Mouse (Mus musculus) thymus, adult 2 months (tissue): ENCODE results near the gene Nup62. TPM values are rescaled to one million over a fixed set of nuclear protein-coding genes. Genes with fewer than 3 reads are reported as not detected.

Experiments
- DNase-seq: peaks from one replicate; pipeline ENCODE4 v3.0.0; 2021
- H3K27ac ChIP-seq: fragments of 200-500 bp; 2 replicates; pipeline ENCODE4 v1.5.1; 2012; ENCODE audit warnings: low read length, control low read depth; ENCODE audit not compliant: control insufficient read depth, insufficient read depth
- H3K27me3 ChIP-seq: fragments of 200-500 bp; 2 replicates; pipeline ENCODE4 v1.6.1; 2012; ENCODE audit warnings: mild to moderate bottlenecking, low read length, moderate library complexity, mixed read lengths; ENCODE audit not compliant: control insufficient read depth, insufficient read depth
- H3K36me3 ChIP-seq: fragments of 200-500 bp; 2 replicates; pipeline ENCODE4 v1.6.1; 2012; ENCODE audit warnings: mild to moderate bottlenecking, low read length, moderate library complexity; ENCODE audit not compliant: control insufficient read depth, insufficient read depth
- H3K4me1 ChIP-seq: fragments of 200-500 bp; replicated peaks from 2 replicates; pipeline ENCODE4 v1.6.1; 2012; ENCODE audit warnings: low read length; ENCODE audit not compliant: control insufficient read depth, insufficient read depth
- H3K4me3 ChIP-seq: fragments of 200-500 bp; 2 replicates; pipeline ENCODE4 v1.5.1; 2012; ENCODE audit warnings: mild to moderate bottlenecking, low read length, control low read depth, moderate library complexity; ENCODE audit not compliant: control insufficient read depth, insufficient read depth
- CTCF ChIP-seq: fragments of 200-500 bp; IDR thresholded peaks from 2 replicates; pipeline ENCODE4 v1.5.1; 2012; ENCODE audit warnings: mild to moderate bottlenecking, control low read depth, low read length, moderate library complexity, borderline replicate concordance; ENCODE audit not compliant: control insufficient read depth, poor library complexity, insufficient read depth; ENCODE audit errors: extremely low read depth
- POLR2A ChIP-seq: fragments of 200-500 bp; IDR thresholded peaks from 2 replicates; pipeline ENCODE4 v1.6.1; 2012; ENCODE audit warnings: mild to moderate bottlenecking, low read length, control low read depth, moderate library complexity; ENCODE audit not compliant: control insufficient read depth, poor library complexity, insufficient read depth; ENCODE audit errors: extremely low read depth
- whole genome bisulfite sequencing: fragments of 180-500 bp; shearing (Covaris S2); methylation state at CpG from one replicate; pipeline ENCODE4 v1.1.7; 2018; 5-methylcytosine and 5-hydroxymethylcytosine counted together
- polyA plus RNA-seq: library from polyadenylated mRNA; depleted of rRNA; stranded (reverse); fragments of >200 nt; gene quantifications from 2 replicates; pipeline ENCODE4 v1.2.3, GENCODE M21; 2012

The Nup62 gene
- polyA plus RNA-seq, 1 experiment, result 189 TPM

DNA sequence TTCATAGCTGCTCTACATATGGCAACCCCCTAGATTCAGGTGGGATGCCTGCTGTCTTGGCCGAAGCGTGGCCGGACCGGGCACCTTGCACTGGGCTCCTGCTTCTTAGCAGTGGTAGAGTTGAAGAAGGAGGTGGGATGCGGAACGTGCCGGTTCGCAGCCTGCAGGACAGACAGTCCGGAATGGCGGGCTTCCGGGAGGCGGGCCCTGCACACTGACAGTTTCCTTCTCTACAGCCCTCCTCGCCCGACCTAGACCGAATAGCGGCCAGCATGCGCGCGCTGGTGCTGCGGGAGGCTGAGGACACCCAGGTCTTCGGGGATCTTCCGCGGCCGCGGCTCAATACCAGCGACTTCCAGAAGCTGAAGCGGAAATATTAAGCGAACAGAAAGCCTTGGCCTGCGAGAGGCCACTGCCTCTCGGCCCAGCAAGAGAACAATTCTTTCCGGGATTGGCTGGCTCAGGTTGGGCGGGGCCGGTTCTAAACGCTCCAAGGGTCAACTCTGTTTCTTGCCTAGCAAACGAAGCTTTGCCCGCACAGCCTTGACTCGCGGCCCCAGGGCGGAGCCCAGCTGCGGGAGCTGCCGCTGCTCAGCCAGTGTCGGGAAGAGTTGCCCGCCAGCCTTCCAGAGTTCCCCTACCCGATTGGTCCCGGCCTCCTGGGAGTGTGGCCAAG lies 38.6 kb downstream of the Nup62 start:
- under 1% methylated on average over 45 of the region's 45 CpGs for WGBS
- Histone ChIP-seq H3K27me3 (no peaks in the 10 kb centered on the region), H3K4me3 (peak overlapping the region; percentile 97), H3K4me1 (peaks cover 44% of the 10 kb centered on the region), H3K27ac (peak overlapping the region; percentile 85), H3K36me3 (no peaks in the 10 kb centered on the region)
- TF ChIP-seq POLR2A (peak; percentile 80), CTCF (peak; percentile 35; the same call in 1 of the 2 replicates)
- DNase-seq, result peak; percentile 84

DNA sequence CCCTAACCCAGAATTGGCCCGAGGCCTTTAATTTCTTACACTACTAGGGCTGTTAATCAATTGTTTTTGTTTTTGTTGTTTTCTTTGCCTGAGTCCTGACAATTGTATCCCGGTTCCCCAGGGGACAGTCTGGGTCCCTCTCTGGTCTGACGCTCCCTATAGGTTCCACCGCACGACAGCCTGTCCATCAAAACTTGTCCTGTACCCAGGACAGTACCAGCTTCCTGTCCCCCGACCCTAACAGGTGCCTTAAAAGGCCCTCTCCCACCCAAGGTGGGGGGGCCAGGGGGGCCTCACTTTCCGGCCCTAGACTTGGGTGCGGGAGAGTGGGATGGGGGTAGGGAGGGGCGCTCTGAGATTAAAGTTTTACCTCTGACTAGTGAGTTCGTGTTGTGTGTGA lies 39.1 kb downstream of the Nup62 start:
- peak overlapping the region; percentile 85 for H3K27ac ChIP-seq
- 39% methylated on average over 10 of the region's 10 CpGs for WGBS
- peaks cover 44% of the 10 kb centered on the region for H3K4me1 ChIP-seq
- H3K27me3 ChIP-seq, result no peaks in the 10 kb centered on the region
- no peaks in the 10 kb centered on the region for H3K36me3 ChIP-seq
- H3K4me3 ChIP-seq, result peak overlapping the region; percentile 97
- TF ChIP-seq CTCF (no peak), POLR2A (no peak)
- peak; percentile 40 for DNase-seq

DNA sequence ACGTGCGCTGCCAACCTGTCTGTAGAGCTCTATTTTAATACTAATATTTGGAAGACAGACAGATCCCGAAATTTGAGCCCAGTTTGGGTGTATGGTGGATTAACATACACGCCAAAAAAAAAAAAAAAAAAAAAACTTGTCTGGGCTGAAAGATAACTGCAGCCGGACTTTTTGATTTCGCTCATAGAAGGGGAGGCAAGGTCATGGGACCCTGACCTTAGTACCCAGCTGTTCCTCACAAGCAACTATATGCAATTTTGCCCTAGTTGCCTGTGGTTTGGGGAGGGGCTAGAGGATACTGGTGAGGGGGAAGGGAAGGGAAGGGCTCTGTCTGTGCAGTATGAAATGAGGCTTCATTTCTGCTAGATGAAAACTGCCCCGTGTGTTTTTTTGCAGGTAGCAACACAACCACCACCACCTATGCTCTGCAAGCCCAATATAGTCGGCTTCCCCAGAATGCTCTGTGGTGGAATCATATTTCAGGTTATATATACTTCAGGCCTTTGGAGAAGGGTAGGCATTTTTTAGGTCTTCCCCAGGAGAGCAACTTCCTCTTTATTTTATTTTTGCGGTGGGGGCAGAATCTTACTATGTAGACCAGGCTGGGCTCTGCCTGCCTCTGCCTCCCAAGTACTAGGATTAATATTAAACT lies 40.5 kb downstream of the Nup62 start:
- DNase-seq, result peak; percentile 56
- peak overlapping the region; percentile 85 for H3K27ac ChIP-seq
- WGBS, result 24% methylated on average over 9 of the region's 9 CpGs
- H3K27me3 ChIP-seq, result no peaks in the 10 kb centered on the region
- H3K4me3 ChIP-seq, result no peak overlapping the region
- TF ChIP-seq POLR2A (no peak), CTCF (no peak)
- no peaks in the 10 kb centered on the region for H3K36me3 ChIP-seq
- H3K4me1 ChIP-seq, result peaks cover 34% of the 10 kb centered on the region

DNA sequence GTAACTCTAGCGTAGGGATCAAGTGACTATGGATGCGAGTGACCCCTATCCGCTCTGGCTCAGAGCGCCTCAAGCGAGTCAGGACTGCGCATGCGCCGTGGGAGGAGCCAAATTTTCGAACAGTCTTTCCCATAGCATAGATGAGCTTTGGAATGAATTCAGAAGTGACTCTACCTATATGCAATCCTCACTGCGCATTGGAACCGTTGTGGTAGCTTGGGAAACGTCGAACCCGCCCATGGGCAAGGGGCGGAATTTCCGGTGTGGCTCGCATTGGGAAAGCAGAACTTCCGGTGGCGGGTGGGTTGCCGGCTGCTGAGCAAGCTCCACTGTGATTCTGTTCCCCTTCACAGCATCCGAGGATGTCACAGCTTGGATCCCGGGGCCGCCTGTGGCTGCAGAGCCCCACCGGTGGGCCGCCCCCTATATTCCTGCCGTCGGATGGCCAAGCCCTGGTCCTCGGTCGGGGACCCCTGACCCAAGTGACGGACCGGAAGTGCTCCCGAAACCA lies 41.2 kb downstream of the Nup62 start, which contains the start of gene Pnkp:
Pnkp (plus strand) TSS at position 98 of the 511 bp plus-strand sequence.
- TF ChIP-seq CTCF (peak; percentile 37; the same call in 1 of the 2 replicates), POLR2A (peak; percentile 58)
- Histone ChIP-seq H3K27me3 (no peaks in the 10 kb centered on the region), H3K4me1 (peaks cover 34% of the 10 kb centered on the region)

DNA sequence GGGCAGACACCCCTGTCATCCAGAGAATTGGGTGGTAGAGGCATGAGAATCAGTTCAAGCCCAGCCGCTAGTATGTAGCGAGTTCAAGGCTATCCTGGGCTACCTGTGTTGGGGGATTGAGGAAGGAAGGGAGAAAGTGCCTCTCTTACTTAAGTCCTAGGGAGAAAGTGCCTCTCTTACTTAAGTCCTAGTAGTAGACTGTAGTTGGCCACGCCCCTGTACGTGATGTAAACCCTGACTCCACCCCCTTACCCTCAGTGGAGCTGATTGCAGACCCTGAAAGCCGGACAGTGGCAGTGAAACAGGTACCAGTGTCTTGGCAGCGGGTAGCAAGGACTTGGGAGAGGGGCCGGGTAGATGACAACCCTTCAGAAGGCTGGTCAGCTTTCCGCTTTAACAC lies 42.0 kb downstream of the Nup62 start:
- 0 out of 2 replicates have a peak overlapping the region, but pooled peaks have one; percentile 88 for H3K4me3 ChIP-seq
- no peak for DNase-seq
- TF ChIP-seq CTCF (no peak), POLR2A (no peak)
- no peak overlapping the region for H3K27ac ChIP-seq
- H3K36me3 ChIP-seq, result peaks cover 8% of the 10 kb centered on the region; the same call in 1 of the 2 replicates
- whole genome bisulfite sequencing, result 37% methylated on average over 8 of the region's 8 CpGs
- H3K27me3 ChIP-seq, result no peaks in the 10 kb centered on the region
- peaks cover 34% of the 10 kb centered on the region for H3K4me1 ChIP-seq

More for the DNA sequence above, 41.2 kb downstream of the Nup62 start, which contains the start of gene Pnkp:
- H3K27ac ChIP-seq, result peak within 1 kb of the TSS; percentile 85
- no peaks in the 10 kb centered on the region; the same call in 1 of the 2 replicates for H3K36me3 ChIP-seq
- H3K4me3 ChIP-seq, result peak within 1 kb of the TSS; percentile 88
- under 1% methylated on average over 32 of the region's 32 CpGs for WGBS
- DNase-seq, result peak; percentile 84

DNA sequence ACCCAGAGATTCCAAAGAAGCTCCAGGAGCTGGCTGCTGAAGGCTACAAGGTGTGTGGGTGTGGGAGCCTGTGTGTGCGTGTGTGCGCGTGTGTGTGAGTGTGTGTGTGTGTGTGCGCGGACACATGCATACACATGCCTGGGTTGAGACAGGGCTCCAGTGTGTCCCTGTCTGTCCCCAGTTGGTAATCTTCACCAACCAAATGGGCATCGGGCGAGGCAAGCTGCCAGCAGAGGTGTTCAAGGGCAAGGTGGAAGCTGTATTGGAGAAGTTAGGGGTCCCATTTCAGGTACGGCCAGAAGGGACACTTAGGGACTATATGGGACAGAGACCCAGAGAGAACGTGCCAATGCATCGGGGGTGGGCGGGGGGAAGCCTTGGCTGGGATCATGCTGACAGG lies 44.0 kb downstream of the Nup62 start:
- peaks cover 27% of the 10 kb centered on the region for H3K36me3 ChIP-seq
- WGBS, result 93% methylated on average over 11 of the region's 11 CpGs

More for the DNA sequence above, 44.0 kb downstream of the Nup62 start:
- no peak overlapping the region for H3K27ac ChIP-seq
- DNase-seq, result no peak
- no peaks in the 10 kb centered on the region for H3K27me3 ChIP-seq
- peaks cover 26% of the 10 kb centered on the region for H3K4me1 ChIP-seq
- no peak for TF ChIP-seq CTCF
- no peak for TF ChIP-seq POLR2A
- H3K4me3 ChIP-seq, result no peak overlapping the region
